Mouse (Mus musculus) urinary bladder, adult 18-20 months (tissue): ENCODE measurements around the gene Atxn1.

Experiments
- DNase-seq, 2 experiments: peaks; one replicate each; pipeline ENCODE4 v3.0.0; 2022; ENCODE audit warnings: low spot score in 2 of 2, mixed read lengths in 2 of 2

Atxn1 gene

GRCm38 (mm10) chr13:45535731-45536453 lies 428.9 kb downstream of the Atxn1 start:
- no peak for DNase-seq

GRCm38 (mm10) chr13:45530754-45531153 lies 434.1 kb downstream of the Atxn1 start:
- no peak for DNase-seq

- DNase-seq = no peak
Observed at GRCm38 (mm10) chr13:45528787-45529186, 436.0 kb downstream of the Atxn1 start.

- no peak for DNase-seq
Observed at GRCm38 (mm10) chr13:45527232-45527964, 437.4 kb downstream of the Atxn1 start.

GRCm38 (mm10) chr13:45526230-45526629 lies 438.6 kb downstream of the Atxn1 start:
- no peak for DNase-seq

GRCm38 (mm10) chr13:45524791-45525435 lies 439.9 kb downstream of the Atxn1 start:
- DNase-seq = no peak

- DNase-seq = no peak
Observed at GRCm38 (mm10) chr13:45524305-45524704, 440.5 kb downstream of the Atxn1 start.

- no peak for DNase-seq
Observed at GRCm38 (mm10) chr13:45516501-45517393, 448.1 kb downstream of the Atxn1 start.

GRCm38 (mm10) chr13:45514832-45515422 lies 449.9 kb downstream of the Atxn1 start:
- no peak for DNase-seq

GRCm38 (mm10) chr13:45514115-45514514 lies 450.7 kb downstream of the Atxn1 start:
- DNase-seq = no peak

- no peak for DNase-seq
Observed at GRCm38 (mm10) chr13:45513009-45513984, 451.5 kb downstream of the Atxn1 start.

- no peak for DNase-seq
Observed at GRCm38 (mm10) chr13:45512531-45512930, 452.3 kb downstream of the Atxn1 start.

- no peak for DNase-seq
Observed at GRCm38 (mm10) chr13:45511706-45512435, 452.9 kb downstream of the Atxn1 start.

GRCm38 (mm10) chr13:45509366-45509765 lies 455.4 kb downstream of the Atxn1 start:
- no peak for DNase-seq

GRCm38 (mm10) chr13:45508495-45508894 lies 456.3 kb downstream of the Atxn1 start:
- DNase-seq = peak; percentile 30 to 43

- DNase-seq = peak; percentile 45 to 67
Observed at GRCm38 (mm10) chr13:45507274-45508229, 457.3 kb downstream of the Atxn1 start, which contains the start of gene Gmpr. Gene Gmpr, plus strand, starts transcription at chr13:45507444.

GRCm38 (mm10) chr13:45505546-45505945 lies 459.3 kb downstream of the Atxn1 start:
- DNase-seq = no peak

GRCm38 (mm10) chr13:45502791-45503190 lies 462.0 kb downstream of the Atxn1 start:
- no peak for DNase-seq
